Mouse (Mus musculus) C2C12 (cell line): ENCODE results near the gene Gm17409.

Experiments used
- CEBPB ChIP-seq: IDR thresholded peaks from one replicate; pipeline ENCODE4 v1.6.1; 2011; ENCODE audit warnings: low read depth, mild to moderate bottlenecking, control low read depth, moderate library complexity
- CTCF ChIP-seq: IDR thresholded peaks from one replicate; pipeline ENCODE4 v1.5.1; 2011; ENCODE audit not compliant: control insufficient read depth, insufficient read depth, insufficient read length
- MYOG ChIP-seq: IDR thresholded peaks from one replicate; pipeline ENCODE4 v1.6.1; 2011; ENCODE audit not compliant: control insufficient read depth, insufficient read length; ENCODE audit errors: extremely low read depth

DNA sequence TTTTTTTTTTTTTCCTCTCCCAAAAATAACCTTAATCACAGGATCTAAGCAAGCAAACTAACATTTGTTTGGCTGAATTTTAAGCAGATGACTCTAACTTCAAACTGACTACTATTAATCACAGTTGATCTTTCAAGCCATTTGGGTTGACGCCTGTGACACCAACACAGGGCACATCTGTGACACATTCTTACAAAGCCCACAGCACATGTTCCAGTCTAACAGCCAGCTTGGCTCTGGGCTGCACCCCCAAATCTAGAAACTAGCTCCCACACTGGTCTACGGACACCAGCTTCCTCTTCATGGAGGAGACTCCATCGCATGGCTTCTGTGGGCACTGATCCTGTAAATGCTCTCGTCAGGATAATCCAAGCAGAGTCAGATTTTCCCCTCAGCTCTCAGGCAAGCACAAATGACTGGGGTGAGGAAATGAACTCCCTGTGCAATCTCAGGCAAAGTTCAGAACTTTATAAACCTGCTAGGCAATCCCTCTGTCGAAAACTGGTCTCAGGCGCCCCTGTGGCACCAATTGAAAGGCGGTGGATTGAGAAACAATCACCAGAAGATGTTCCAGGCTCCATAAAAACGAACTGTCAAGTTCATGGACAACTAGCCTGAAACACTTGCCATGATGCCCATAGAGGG is 13.0 kb upstream of the Gm17409 start:
- TF ChIP-seq CTCF (no peak), MYOG (no peak), CEBPB (no peak)
